Mouse (Mus musculus): ENCODE results near the gene Atp11a. TPM values are rescaled to one million over a fixed set of nuclear protein-coding genes. Genes with fewer than 3 reads are reported as not detected.

Atp11a gene
- total RNA-seq, 2 experiments from 2014 or later = 50.6 to 53.1 TPM

GRCm38 (mm10) chr8:12865790-12866189 is 109.0 kb downstream of the Atp11a start:
- no peak for DNase-seq (ENCODE audit: extremely low spot score in 1 of 2, low spot score in 1 of 2)

GRCm38 (mm10) chr8:12869661-12870060 is 112.8 kb downstream of the Atp11a start:
- DNase-seq (ENCODE audit: extremely low spot score in 1 of 2, low spot score in 1 of 2) = no peak

GRCm38 (mm10) chr8:12870656-12871055 is 113.8 kb downstream of the Atp11a start:
- DNase-seq (ENCODE audit: extremely low spot score in 1 of 2, low spot score in 1 of 2) = no peak

GRCm38 (mm10) chr8:12871461-12871860 is 114.6 kb downstream of the Atp11a start:
- no peak for DNase-seq (ENCODE audit: extremely low spot score in 1 of 2, low spot score in 1 of 2)

GRCm38 (mm10) chr8:12872983-12873356 is 116.2 kb downstream of the Atp11a start:
- no peak for DNase-seq (ENCODE audit: extremely low spot score in 1 of 2, low spot score in 1 of 2)

GRCm38 (mm10) chr8:12873357-12874046 is 116.7 kb downstream of the Atp11a start, which contains the start of gene Mcf2l:
Mcf2l (plus strand) TSS chr8:12873806.
- DNase-seq (ENCODE audit: extremely low spot score in 1 of 2, low spot score in 1 of 2) = peak; percentile 25 to 33

- DNase-seq (ENCODE audit: extremely low spot score in 1 of 2, low spot score in 1 of 2) = no peak
Observed at GRCm38 (mm10) chr8:12874194-12874791, 117.5 kb downstream of the Atp11a start.

GRCm38 (mm10) chr8:12874971-12875370 is 118.2 kb downstream of the Atp11a start:
- no peak for DNase-seq (ENCODE audit: extremely low spot score in 1 of 2, low spot score in 1 of 2)

- DNase-seq (ENCODE audit: extremely low spot score in 1 of 2, low spot score in 1 of 2) = no peak
Observed at GRCm38 (mm10) chr8:12877126-12877525, 120.3 kb downstream of the Atp11a start.

GRCm38 (mm10) chr8:12880163-12880562 is 123.3 kb downstream of the Atp11a start:
- DNase-seq (ENCODE audit: extremely low spot score in 1 of 2, low spot score in 1 of 2) = no peak

GRCm38 (mm10) chr8:12883051-12884004 is 126.5 kb downstream of the Atp11a start:
- no peak for DNase-seq (ENCODE audit: extremely low spot score in 1 of 2, low spot score in 1 of 2)

- no peak for DNase-seq (ENCODE audit: extremely low spot score in 1 of 2, low spot score in 1 of 2)
Observed at GRCm38 (mm10) chr8:12887772-12888435, 131.1 kb downstream of the Atp11a start.

- no peak for DNase-seq (ENCODE audit: extremely low spot score in 1 of 2, low spot score in 1 of 2)
Observed at GRCm38 (mm10) chr8:12889046-12889598, 132.3 kb downstream of the Atp11a start.

- no peak for DNase-seq (ENCODE audit: extremely low spot score in 1 of 2, low spot score in 1 of 2)
Observed at GRCm38 (mm10) chr8:12892882-12893446, 136.2 kb downstream of the Atp11a start.

GRCm38 (mm10) chr8:12893797-12894578 is 137.2 kb downstream of the Atp11a start:
- DNase-seq (ENCODE audit: extremely low spot score in 1 of 2, low spot score in 1 of 2) = no peak

- DNase-seq (ENCODE audit: extremely low spot score in 1 of 2, low spot score in 1 of 2) = no peak
Observed at GRCm38 (mm10) chr8:12894783-12895534, 138.1 kb downstream of the Atp11a start.

GRCm38 (mm10) chr8:12895535-12896150 is 138.8 kb downstream of the Atp11a start:
- DNase-seq (ENCODE audit: extremely low spot score in 1 of 2, low spot score in 1 of 2) = no peak
